Mouse (Mus musculus) R1 (cell line): Measurements from ENCODE around the gene Cep112.

Experiments used
- DNase-seq: peaks from one replicate; pipeline ENCODE4 v3.0.0-alpha.2; 2018; ENCODE audit warnings: low read depth, low spot score

Gene Cep112

GRCm38 (mm10) chr11:108605301-108605700 lies 180.3 kb downstream of the Cep112 start:
- peak; percentile 55 for DNase-seq

DNA sequence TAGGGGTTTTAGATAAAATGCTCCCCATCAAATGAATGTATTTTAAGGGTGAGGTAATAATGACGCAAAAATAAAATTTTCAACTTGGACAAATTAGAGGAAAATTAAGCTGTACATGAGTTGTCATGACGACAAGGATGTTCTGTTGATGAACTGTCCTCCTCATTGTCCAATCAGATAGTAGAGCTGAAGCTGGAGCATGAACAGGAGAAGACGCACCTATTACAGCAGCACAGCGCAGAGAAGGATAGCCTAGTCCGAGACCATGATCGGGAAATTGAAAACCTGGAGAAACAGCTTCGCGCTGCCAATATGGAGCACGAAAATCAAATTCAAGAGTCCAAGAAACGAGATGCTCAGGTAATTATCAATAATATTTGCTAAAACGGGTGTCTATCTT lies 181.0 kb downstream of the Cep112 start:
- no peak for DNase-seq

DNA sequence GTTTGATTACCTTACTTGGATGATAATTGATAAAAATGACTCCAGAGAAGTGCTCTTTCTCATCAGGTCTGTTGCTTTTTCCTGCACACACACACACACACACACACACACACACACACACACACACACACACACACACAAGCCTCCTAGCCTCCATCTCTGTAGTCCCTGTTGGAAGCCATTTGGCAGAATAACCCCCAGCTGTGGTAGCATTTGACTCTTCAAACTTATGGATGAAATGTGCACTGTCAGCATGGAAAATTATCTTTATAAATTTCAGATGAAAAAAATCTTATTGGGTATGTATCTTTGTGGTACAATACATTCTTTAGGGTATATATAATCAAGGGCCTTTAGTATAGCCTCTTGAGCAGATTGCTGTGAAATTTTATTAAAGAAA lies 181.8 kb downstream of the Cep112 start:
- DNase-seq: no peak

- no peak for DNase-seq
These were observed 195.8 kb downstream of the Cep112 start for GRCm38 (mm10) chr11:108620628-108621433.

DNA sequence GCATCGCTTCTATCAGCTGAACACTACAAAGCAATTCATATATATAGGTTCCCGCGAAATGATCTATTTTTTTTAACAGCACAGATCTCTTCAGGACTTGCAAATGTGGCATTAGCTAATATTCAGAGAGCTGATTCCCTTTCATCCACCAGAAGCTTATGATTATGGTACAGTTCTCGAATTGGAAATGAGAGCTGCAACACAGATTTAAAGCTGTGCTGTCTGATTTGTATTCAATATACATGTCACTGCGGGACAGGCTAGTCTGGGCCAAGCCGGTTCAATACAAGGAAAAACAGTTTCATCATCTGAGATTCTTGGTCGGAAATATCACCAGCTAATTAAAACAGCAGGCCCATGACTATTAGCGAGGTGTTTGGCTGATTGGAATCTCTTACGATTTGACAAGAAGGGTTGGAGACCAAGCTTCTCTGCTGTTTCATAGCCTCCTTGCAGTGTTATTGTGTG lies 196.5 kb downstream of the Cep112 start:
- no peak for DNase-seq

GRCm38 (mm10) chr11:108625546-108626232 lies 200.7 kb downstream of the Cep112 start:
- DNase-seq: peak; percentile 33

- no peak for DNase-seq
These were observed 212.8 kb downstream of the Cep112 start for GRCm38 (mm10) chr11:108637780-108638179.

DNA sequence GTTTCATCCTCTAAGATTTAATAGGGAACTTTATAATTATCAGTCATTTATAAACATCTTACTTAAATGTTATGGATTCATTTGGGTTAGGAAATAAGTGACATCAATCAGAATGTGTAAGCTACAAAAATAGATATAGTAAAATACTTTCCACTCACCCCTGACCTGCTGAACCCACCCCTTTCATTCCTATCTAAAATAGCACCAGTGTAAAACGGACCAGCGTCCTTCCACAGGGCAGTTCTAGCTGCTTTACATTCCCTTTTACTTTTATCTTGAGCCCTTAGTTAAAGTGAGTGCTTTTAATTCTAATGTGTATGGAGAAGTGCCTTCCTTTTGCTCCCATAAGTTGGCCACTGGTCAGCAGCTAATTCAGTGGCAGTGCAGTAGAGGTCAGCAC lies 230.6 kb downstream of the Cep112 start:
- DNase-seq: no peak

- DNase-seq: no peak
These were observed 257.0 kb downstream of the Cep112 start for GRCm38 (mm10) chr11:108682014-108682413.

- no peak for DNase-seq
These were observed 271.6 kb downstream of the Cep112 start for GRCm38 (mm10) chr11:108696563-108696962.

GRCm38 (mm10) chr11:108752301-108752700 lies 327.3 kb downstream of the Cep112 start:
- DNase-seq: no peak

DNA sequence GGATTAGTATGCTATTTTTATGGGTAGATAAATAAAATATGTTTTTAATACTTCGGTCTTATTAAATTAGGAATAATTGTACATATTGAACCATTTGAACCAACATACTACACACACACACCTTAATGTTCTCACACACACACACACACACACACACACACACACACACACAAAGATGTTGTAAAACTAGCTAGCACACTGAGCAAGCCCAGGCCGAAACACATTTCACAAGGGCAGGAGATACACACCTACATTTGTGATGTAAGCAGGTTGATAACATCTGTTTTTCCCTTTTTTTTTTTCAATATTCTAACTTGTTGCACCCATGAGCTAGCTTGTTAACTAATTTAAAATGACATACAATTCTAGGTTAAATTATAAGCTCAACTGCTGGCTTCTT lies 327.8 kb downstream of the Cep112 start:
- DNase-seq: no peak

GRCm38 (mm10) chr11:108753361-108754240 lies 328.6 kb downstream of the Cep112 start:
- DNase-seq: no peak

DNA sequence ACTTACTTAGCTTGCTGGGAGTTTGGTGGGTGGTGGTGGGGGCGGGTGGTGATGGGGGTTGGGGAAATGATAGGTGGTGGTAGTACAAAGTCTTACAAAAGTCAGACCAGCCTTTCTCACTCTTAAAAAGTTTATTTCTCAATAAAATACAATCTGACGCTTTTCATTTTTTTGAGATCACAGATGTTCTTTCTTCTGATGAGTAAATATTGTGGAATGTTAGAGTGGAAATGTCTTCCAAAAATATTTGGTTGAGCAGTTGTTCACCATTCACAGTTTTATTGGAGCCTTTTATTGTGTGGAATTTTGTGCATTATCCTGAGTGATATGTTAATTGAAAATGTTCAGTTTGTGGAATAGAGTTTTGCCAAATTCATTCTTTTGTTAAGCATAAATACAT lies 332.2 kb downstream of the Cep112 start:
- DNase-seq: no peak

GRCm38 (mm10) chr11:108757626-108758430 lies 332.8 kb downstream of the Cep112 start:
- peak; percentile 4 for DNase-seq

DNA sequence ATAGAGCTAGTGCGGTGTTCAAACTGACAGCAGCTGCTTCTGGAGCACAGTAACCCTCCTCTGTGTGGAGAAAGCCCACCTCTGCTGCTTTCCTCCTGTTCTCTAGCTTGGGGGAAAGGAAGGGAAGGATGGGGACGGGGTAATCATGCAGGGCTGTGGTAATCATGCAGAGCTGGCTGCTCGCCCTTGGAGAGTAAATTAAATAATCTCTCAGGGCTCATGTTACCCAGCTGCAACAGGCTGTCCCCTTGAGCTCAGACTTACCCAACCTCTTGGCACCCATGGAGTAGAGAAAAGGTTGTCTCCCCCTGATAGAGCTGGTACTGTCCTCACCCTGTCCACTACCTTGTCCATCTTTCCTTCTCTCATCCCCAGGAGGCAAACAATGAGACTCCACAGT lies 345.1 kb downstream of the Cep112 start:
- no peak for DNase-seq

GRCm38 (mm10) chr11:108774019-108774670 lies 349.2 kb downstream of the Cep112 start:
- no peak for DNase-seq

- DNase-seq: no peak
These were observed 352.2 kb downstream of the Cep112 start for GRCm38 (mm10) chr11:108777158-108777557.

GRCm38 (mm10) chr11:108780271-108781250 lies 355.6 kb downstream of the Cep112 start:
- no peak for DNase-seq
